Mouse (Mus musculus) hindbrain, embryonic 14.5 days (tissue): ENCODE results near the gene Naa10. TPM values are rescaled to one million over a fixed set of nuclear protein-coding genes. Genes with fewer than 3 reads are reported as not detected.
A peak's percentile ranks its signal among the peaks of the same experiment; 100 is the strongest.

Experiments used
- ATAC-seq: fragments of 200-750 bp; cut with Nextera tagmentation; 2 replicates; pipeline ENCODE4 v1.8.0; 2017; ENCODE audit warnings: moderate number of reproducible peaks, mild to moderate bottlenecking, moderate TSS enrichment, moderate library complexity; ENCODE audit not compliant: low FRiP score
- DNase-seq: peaks from one replicate; pipeline ENCODE4 v3.0.0-alpha.2; 2015; ENCODE audit warnings: low spot score
- H3K27ac ChIP-seq: fragments of 300-500 bp; sonication (generic); 2 replicates; pipeline ENCODE4 v1.5.1; 2014; ENCODE audit warnings: mild to moderate bottlenecking, moderate library complexity
- H3K27me3 ChIP-seq: fragments of 300-500 bp; sonication (generic); 2 replicates; pipeline ENCODE4 v1.6.1; 2014; ENCODE audit warnings: mild to moderate bottlenecking, low read length, mixed read lengths; ENCODE audit not compliant: control insufficient read depth, insufficient read depth
- H3K36me3 ChIP-seq: fragments of 300-500 bp; sonication (generic); replicated peaks from 2 replicates; pipeline ENCODE4 v1.6.1; 2014; ENCODE audit not compliant: control insufficient read depth, insufficient read depth
- H3K4me1 ChIP-seq: fragments of 300-500 bp; sonication (generic); replicated peaks from 2 replicates; pipeline ENCODE4 v1.6.1; 2014; ENCODE audit warnings: antibody characterized with exemption, low read length, mixed read lengths; ENCODE audit not compliant: control insufficient read depth, insufficient read depth
- H3K4me2 ChIP-seq: fragments of 300-500 bp; sonication (generic); replicated peaks from 2 replicates; pipeline ENCODE4 v1.6.1; 2014; ENCODE audit warnings: mild to moderate bottlenecking, moderate library complexity
- H3K4me3 ChIP-seq: fragments of 300-500 bp; sonication (generic); replicated peaks from 2 replicates; pipeline ENCODE4 v1.5.1; 2014; ENCODE audit warnings: mild to moderate bottlenecking, low read length
- H3K9ac ChIP-seq: fragments of 300-500 bp; sonication (generic); 2 replicates; pipeline ENCODE4 v1.6.1; 2014
- H3K9me3 ChIP-seq: fragments of 300-500 bp; sonication (generic); 2 replicates; pipeline ENCODE4 v1.6.1; 2016; ENCODE audit warnings: low read length; ENCODE audit not compliant: control insufficient read depth
- WGBS: fragments of 180-500 bp; shearing (Covaris S2); extraction: QIAGEN DNeasy Blood & Tissue Kit; methylation state at CpG from one replicate; pipeline ENCODE4 v1.1.7; 2014; 5-methylcytosine and 5-hydroxymethylcytosine counted together
- polyA plus RNA-seq: library from polyadenylated mRNA; unstranded; fragments of >200 nt; fragmentation: Nextera tagmentation; extraction: Ambion mirVana; gene quantifications from 2 replicates; pipeline ENCODE4 v1.2.1, GENCODE M21; 2014

Gene Naa10
- polyA plus RNA-seq, 1 experiment from 2014 or later, result 98.0 TPM

DNA sequence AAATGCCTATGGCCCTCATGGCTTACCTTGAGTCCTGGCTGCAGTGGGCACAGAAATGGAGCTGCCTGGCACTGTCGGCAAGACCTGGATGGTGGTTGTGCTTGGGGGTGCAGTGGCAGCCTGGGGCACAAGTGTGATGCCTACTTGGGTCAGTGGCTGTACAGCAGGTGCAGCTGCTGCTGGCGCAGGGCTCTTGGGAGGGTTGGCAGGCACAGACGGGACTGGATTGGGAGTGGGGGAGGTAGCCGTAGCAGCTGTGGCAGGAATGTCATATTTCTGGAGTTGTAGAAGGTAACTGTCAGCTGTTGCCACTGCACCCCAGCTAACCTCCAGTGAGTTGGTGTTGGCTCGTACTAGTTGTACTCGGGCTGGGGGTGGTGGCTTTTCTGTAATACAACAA is 33.2 kb upstream of the Naa10 start:
- Histone ChIP-seq H3K4me3 (no peak overlapping the region), H3K36me3 (peaks cover 92% of the 10 kb centered on the region)
- WGBS, result 87% methylated on average over 6 of the region's 6 CpGs

GRCm38 (mm10) chrX:73952603-73953002 is 30.9 kb upstream of the Naa10 start:
- Histone ChIP-seq H3K9ac (no peak overlapping the region), H3K4me3 (no peak overlapping the region), H3K4me2 (no peak overlapping the region), H3K27ac (no peak overlapping the region), H3K9me3 (no peaks in the 10 kb centered on the region), H3K36me3 (peaks cover 93% of the 10 kb centered on the region), H3K4me1 (no peaks in the 10 kb centered on the region), H3K27me3 (no peaks in the 10 kb centered on the region)
- no peak for DNase-seq
- WGBS, result 93% methylated on average over 5 of the region's 5 CpGs
- ATAC-seq, result no peak

More for the DNA sequence above, 33.2 kb upstream of the Naa10 start:
- H3K4me1 ChIP-seq, result no peaks in the 10 kb centered on the region
- ATAC-seq (no peak), DNase-seq (no peak)
- H3K9me3 ChIP-seq, result no peaks in the 10 kb centered on the region
- no peak overlapping the region for H3K9ac ChIP-seq
- no peak overlapping the region for H3K4me2 ChIP-seq
- no peak overlapping the region for H3K27ac ChIP-seq
- no peaks in the 10 kb centered on the region for H3K27me3 ChIP-seq

GRCm38 (mm10) chrX:73949341-73949740 is 27.6 kb upstream of the Naa10 start:
- H3K4me1 ChIP-seq, result no peaks in the 10 kb centered on the region
- no peak overlapping the region for H3K27ac ChIP-seq
- H3K4me3 ChIP-seq, result no peak overlapping the region
- DNase-seq (no peak), ATAC-seq (no peak)
- H3K9me3 ChIP-seq, result no peaks in the 10 kb centered on the region
- WGBS, result 89% methylated on average over 10 of the region's 10 CpGs
- H3K4me2 ChIP-seq, result no peak overlapping the region
- H3K36me3 ChIP-seq, result peaks cover 98% of the 10 kb centered on the region
- H3K9ac ChIP-seq, result no peak overlapping the region
- H3K27me3 ChIP-seq, result no peaks in the 10 kb centered on the region

DNA sequence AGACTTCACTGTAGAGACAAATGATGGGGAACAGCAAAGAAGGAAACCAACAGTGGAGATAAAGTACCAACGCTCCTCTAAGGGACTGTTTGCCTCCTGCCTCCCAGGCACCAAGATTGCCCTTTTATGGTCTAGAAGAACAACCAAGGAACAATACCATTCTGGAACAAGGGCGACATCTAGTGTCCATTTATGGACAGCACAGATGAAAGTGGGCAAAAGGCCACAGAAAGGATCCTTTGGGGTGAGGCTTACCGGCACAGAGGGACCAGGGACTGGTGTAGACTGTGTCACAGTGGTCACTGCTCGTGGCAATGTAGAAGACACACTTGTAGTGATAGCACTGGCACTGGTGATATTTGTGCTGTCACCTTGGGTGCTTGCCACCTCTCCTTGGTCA is 26.9 kb upstream of the Naa10 start:
- H3K36me3 ChIP-seq, result peaks cover 98% of the 10 kb centered on the region

DNA sequence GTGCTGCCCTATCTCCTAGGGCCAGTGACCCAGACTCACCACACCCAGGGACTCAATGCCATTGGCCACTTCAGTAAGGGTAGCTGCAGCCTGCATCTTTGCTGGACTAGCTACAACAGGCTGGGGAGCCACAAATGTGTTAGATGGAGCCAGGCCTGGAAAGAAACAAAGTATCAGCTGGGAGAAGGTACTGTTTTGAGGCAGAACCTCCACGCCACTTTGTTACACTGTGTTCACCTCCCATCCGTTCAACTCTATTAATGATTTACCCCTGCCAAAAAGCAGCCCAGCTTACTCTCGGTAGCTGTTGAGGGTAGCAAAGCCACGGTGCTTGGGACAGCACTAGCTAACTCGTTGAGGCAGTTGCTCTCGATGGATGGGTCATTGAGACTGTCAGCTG is 25.2 kb upstream of the Naa10 start:
- WGBS, result 76% methylated on average over 6 of the region's 6 CpGs
- no peaks in the 10 kb centered on the region for H3K27me3 ChIP-seq
- peaks cover 97% of the 10 kb centered on the region for H3K36me3 ChIP-seq

More for the DNA sequence above, 26.9 kb upstream of the Naa10 start:
- Histone ChIP-seq H3K27me3 (no peaks in the 10 kb centered on the region), H3K9me3 (no peaks in the 10 kb centered on the region), H3K9ac (no peak overlapping the region), H3K4me1 (no peaks in the 10 kb centered on the region), H3K4me2 (no peak overlapping the region), H3K4me3 (no peak overlapping the region), H3K27ac (no peak overlapping the region)
- WGBS, result 37% methylated on average over 4 of the region's 4 CpGs
- DNase-seq, result peak; percentile 75
- peak; percentile 46; the same call in 1 of the 2 replicates for ATAC-seq

GRCm38 (mm10) chrX:73942294-73942693 is 20.6 kb upstream of the Naa10 start:
- Histone ChIP-seq H3K4me1 (no peaks in the 10 kb centered on the region), H3K9me3 (no peaks in the 10 kb centered on the region), H3K4me2 (no peak overlapping the region), H3K36me3 (peaks cover 60% of the 10 kb centered on the region), H3K9ac (no peak overlapping the region), H3K27ac (no peak overlapping the region), H3K27me3 (no peaks in the 10 kb centered on the region), H3K4me3 (no peak overlapping the region)
- ATAC-seq (no peak), DNase-seq (no peak)
- WGBS, result 93% methylated on average over 2 of the region's 2 CpGs

More for the DNA sequence above, 25.2 kb upstream of the Naa10 start:
- Histone ChIP-seq H3K9ac (no peak overlapping the region), H3K4me3 (no peak overlapping the region), H3K4me2 (no peak overlapping the region), H3K4me1 (no peaks in the 10 kb centered on the region), H3K27ac (no peak overlapping the region), H3K9me3 (no peaks in the 10 kb centered on the region)
- no peak for DNase-seq
- ATAC-seq, result no peak

- H3K4me1 ChIP-seq, result no peaks in the 10 kb centered on the region
- H3K4me2 ChIP-seq, result no peak overlapping the region
- no peaks in the 10 kb centered on the region for H3K27me3 ChIP-seq
- H3K36me3 ChIP-seq, result peaks cover 56% of the 10 kb centered on the region
- no peaks in the 10 kb centered on the region for H3K9me3 ChIP-seq
- no peak overlapping the region for H3K4me3 ChIP-seq
- ATAC-seq (no peak), DNase-seq (no peak)
- no peak overlapping the region for H3K27ac ChIP-seq
- 95% methylated on average over 2 of the region's 2 CpGs for WGBS
- H3K9ac ChIP-seq, result no peak overlapping the region
Measured at GRCm38 (mm10) chrX:73941860-73942259, 20.1 kb upstream of the Naa10 start.

- WGBS, result 74% methylated on average over 2 of the region's 2 CpGs
- H3K9me3 ChIP-seq, result no peaks in the 10 kb centered on the region
- no peak overlapping the region for H3K9ac ChIP-seq
- ATAC-seq (no peak), DNase-seq (no peak)
- no peaks in the 10 kb centered on the region for H3K36me3 ChIP-seq
- no peaks in the 10 kb centered on the region for H3K4me1 ChIP-seq
- no peak overlapping the region for H3K4me2 ChIP-seq
- H3K27ac ChIP-seq, result no peak overlapping the region
- no peak overlapping the region for H3K4me3 ChIP-seq
- no peaks in the 10 kb centered on the region for H3K27me3 ChIP-seq
Measured at GRCm38 (mm10) chrX:73931871-73932270, 10.1 kb upstream of the Naa10 start.

DNA sequence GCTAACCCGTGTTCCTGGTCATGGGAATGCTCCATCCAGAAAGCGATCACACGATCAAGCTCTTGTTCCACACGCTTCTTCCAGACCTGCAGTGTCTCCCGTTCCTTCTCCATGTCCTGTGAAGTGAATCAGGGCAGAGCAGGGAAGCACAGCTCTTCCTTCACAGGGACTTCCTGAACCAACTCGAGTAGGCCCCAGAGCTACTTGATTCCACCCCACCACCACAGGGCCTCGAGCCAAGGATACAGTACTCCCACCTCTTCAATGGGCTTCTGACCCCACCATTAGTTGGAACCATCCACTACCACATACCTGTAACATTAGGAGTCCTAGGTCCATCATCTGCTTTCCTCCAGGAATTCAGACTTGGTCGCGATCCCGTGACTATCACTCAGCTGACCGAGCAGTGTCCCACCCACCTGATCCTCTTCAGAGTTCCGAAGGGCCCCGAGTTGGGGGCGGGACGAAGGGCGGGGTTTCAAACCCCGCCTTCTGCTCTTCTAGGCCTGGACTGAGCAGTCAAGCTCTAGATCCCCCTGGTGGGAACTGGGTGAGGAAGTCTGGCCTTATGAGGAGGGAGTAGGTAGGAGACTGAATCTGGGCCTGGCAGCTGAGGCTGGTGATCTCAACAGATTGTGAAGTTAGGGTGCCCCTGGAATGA is 8.8 kb upstream of the Naa10 start, which contains the start of gene Renbp:
TSS of gene Renbp (minus strand) at position 449 of the 661 bp plus-strand sequence.
- 43% methylated on average over 17 of the region's 17 CpGs for WGBS
- peak; percentile 60; the same call in 1 of the 2 replicates for ATAC-seq
- H3K4me3 ChIP-seq, result no peak within 1 kb of the TSS

More for the DNA sequence above, 8.8 kb upstream of the Naa10 start, which contains the start of gene Renbp:
- H3K27ac ChIP-seq, result no peak within 1 kb of the TSS
- H3K27me3 ChIP-seq, result no peaks in the 10 kb centered on the region
- H3K9me3 ChIP-seq, result no peaks in the 10 kb centered on the region
- no peaks in the 10 kb centered on the region for H3K4me1 ChIP-seq
- H3K4me2 ChIP-seq, result peak within 1 kb of the TSS; percentile 17; the same call in 1 of the 2 replicates
- no peak for DNase-seq
- H3K9ac ChIP-seq, result no peak within 1 kb of the TSS
- H3K36me3 ChIP-seq, result no peaks in the 10 kb centered on the region
